Mouse (Mus musculus) c-Kit-positive CD71-positive TER-119-positive erythroid progenitor cells, embryonic 14.5 days (primary cell): Measurements from ENCODE around the gene Slc24a4.

Source experiments
- DNase-seq: peaks from one replicate; pipeline ENCODE4 v3.0.0-alpha.2; 2013; ENCODE audit warnings: low spot score

Slc24a4 gene

DNA sequence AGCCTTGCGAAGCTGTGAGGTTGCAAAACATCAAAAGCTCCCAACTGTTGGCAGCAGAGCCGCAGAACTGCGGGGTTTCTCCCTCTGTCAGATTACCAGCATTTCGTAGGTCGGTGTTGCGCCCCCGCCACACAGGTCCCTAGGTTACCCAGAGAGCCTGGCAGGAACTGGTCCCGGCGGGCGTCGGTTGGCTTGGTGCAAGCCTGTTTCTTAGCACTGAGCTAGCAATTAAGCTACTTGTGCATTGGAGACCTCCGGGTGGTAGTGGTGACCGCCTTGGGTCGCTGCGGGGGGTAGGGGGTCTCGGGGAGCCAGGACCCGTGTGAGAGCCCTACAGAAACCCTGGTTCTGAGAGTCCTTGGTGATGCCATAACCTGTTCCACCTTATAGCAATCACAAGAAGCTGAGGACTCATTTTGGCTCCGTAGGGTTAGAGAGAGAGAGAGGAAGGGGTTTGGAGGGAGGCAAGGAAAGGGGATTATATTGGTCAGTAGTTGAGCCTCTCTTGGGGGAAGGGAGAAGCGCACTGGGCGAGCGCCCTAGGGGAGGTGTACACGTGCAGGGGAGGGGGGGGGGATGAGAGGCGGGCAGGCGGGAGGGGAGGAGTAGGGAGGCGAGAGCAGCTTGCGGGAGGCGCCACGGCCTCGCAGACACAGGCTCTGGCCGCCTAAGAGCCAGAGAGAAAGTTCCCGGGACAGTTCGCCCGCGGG lies at the start of gene Slc24a4:
Gene Slc24a4, plus strand, starts transcription at position 653 of the 710 bp plus-strand sequence.
- DNase-seq, result no peak

DNA sequence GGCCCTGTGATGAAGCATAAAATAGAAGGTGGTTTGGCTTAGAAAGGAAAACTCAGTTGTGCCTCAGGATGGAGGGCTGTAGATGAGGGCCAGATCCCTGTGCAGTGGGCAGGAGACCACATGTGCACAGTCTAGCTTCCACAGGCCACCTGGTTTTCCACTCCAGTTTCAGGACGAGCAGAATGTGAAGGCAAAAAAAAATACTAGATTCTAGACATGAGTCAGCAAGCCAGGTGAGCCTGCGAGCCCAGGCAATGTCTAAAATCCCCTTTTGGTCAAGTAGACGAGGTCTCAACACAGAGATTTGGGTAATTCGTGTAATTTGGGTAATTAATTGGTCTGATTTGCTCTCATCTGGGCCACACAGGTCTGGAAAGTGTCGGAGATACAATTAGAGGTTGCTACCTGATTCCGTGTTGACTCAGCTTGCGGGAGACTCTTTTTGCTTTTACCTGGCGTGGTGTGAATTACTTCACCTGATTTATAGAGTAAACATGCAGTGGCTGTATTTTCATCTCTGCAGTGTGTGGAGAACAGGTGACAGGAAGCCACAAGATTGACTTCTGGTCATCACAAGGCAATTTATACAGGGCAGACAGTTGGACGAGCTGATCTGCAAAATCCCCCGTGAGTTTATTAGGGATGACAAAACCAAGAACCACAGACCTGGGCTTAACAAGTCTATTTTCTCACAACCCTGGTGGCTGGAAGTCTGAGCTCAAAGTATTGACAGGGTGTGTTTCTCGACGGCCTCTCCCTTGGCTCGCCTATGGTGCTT lies 45.7 kb upstream of the Slc24a4 start:
- DNase-seq, result no peak

DNA sequence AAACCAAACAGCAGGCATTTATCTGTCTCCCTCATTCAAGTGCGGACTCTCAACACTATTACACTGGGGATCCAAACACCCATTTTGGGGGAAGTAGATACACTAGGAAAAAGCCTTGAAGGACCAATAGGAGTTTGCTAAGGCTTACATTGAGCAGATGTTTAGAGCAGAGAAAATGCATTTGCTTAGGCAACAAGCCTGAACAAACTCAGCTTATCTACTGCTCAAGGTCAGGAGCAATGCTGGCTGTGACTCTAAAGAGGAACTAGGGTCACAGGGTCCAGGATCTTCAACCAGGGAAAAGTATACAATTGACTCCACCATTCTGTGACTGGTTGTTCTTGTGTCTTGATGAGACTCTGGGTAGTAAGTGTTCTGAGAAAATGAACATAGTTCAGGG lies 38.0 kb upstream of the Slc24a4 start:
- no peak for DNase-seq

DNA sequence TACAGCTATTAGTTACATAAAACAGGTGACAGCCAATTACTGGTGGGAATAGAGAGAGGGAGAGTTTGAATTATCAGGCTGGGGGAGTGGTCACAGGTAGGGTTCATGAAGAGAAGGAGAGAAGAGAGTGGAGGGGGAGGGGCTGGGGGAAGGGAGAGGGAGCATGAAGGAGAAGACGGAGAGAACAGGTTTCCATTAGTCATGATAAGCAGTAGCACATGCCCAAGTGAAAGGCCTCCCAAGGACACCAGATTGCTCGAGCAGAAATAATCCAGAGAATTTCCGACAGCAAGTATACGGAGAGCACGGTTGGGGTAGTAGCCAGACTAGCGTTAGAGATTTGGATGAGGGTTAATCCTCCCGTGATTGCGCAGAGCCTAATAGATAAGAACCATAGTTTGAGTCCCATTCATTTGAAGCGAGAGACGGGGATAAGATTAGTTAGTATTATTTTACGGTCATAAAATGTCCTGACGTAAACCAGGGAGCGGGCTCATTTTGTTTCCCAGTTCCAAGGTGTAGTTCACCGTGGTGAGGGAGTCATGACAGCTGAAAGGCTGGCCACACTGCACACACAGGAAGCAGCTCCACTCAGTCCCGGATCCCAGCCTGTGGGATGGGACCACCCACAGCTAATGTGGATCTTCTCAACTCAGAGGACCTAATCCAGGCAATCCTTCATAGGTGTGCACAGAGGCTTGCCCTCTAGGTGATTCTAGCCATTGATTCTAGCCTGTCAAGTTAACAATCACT lies 36.0 kb upstream of the Slc24a4 start:
- DNase-seq, result no peak

DNA sequence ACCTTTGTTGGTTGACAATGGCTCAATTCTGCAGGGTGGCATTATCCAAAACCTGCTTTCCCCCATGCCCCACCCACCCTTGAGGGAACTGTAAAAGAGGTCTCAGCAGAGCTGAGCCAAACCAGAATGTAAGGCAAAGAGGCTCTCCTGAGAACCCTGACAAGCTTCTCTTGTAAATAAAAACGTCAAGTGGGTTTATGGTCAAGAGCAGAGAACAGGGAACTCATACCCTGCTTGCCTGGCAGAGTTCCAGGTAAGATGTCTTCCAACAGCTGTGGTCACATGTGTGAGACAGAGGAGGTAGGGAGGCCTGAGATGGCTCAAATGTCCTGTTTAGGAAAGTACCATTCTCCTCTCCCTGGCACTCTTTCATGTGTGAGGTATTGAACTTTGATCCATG lies 22.5 kb upstream of the Slc24a4 start:
- DNase-seq, result no peak

DNA sequence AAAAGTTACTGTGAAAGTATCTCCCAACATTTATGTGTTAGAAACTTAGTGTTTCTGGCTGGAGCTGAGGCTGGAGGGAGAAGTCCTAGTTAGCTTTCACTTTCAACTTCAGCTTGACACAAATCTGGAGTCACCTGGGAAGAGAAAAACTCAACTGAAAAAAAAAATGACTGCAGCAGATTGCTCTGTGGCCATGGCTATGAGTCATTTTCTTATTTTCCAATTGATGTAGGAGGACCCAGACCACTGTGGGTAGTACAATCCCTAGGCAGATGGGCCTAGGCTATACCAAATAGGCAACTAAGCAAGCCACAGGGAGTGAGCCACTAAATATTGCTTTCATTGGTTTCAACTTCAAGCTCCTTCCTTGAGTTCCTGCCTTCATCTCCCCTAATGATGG lies 19.7 kb upstream of the Slc24a4 start:
- no peak for DNase-seq

DNA sequence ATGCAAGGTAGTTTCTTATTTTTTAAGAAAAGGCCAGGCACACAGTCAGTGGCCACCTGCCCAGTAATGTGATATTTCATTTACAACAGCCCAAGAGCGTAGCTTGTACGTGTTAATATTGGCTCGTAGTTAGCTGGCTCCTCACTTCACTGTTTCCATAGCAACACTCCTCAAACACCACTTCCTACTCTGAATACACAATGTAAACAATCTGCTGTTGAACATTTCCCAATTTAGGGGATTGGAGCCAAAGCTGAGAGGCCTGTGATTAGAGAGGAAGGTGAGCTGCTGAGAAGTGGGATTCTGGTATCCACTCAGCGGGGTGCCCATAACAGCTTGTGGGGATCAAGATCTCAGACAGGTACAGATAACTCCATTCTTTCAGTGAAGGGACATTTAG lies 16.0 kb upstream of the Slc24a4 start:
- DNase-seq, result no peak

DNA sequence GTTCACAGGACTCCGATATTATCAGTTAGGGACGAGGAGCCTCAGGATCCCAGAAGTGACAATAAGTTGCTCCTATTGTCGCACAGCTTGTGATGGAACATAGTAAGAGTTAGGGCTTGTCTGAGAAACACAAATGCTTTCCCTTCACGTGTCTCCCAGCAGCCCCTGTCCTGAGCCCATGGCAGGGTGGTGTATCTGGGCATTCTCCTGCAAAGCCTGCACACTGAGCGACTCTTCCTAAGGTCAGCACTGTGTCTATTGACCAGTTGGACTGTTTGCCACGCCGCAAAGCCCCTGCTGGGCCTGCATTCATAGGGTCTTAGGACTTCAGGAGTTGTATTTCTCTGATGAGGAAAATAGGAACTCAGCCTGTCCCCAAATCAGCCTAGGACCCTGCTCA lies 15.6 kb upstream of the Slc24a4 start:
- DNase-seq, result no peak

DNA sequence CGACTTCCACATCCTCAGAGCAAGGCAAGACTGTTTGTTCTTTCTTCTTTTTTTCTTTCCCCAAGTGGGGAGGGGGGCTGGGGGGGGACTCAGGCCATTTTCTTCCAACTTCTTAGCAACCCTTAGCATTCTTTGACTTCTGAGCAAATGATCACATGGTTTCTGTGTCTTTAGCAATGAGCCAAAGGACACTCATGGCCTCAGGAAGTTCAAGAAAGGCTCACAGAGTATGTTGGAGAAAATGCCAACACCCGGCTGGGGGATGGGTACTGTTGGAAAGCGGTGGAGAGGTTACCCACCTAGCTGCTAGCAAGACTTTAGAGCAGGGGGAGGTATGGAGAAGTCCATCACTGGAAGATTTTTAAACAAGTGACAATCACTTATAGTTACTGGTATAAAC lies 15.1 kb upstream of the Slc24a4 start:
- DNase-seq, result no peak

DNA sequence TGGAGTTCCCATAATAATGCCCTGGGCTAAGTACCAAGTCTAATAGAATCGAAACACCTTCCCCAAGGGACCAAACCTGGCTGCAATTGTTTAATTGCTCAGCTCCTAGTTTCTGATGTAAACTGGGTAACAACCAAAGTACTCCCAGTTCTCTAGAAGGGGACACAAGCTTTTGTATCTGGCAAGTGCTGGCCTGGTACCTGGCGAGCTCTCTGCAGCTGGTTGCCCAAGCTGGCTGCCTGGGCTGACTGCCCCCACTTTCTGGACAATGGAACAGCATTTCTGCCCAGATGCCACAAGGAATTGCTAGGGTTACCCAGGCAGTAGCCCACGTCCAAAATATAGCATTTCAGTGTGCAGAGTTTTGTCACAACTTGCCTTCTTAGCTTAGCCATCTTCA lies 12.0 kb upstream of the Slc24a4 start:
- no peak for DNase-seq

DNA sequence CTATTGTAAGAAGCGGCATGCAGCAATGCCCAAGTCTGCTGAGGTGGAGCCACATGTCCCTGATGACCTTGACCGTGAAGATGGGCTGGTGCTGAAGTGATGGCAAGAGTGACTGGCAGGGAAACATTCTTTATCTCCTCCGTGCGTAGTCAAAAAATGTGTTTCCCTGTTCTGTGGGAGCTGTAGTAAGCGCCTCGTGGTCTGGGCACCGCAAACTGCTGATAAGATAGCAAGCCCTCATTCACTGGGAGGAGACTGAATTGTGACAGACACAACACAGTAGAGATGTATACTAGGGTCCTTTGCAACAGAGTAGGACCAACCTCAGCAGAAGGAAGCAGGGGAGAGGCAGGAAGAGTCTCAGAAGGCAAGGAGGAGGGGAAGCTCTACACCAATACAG lies 10.5 kb upstream of the Slc24a4 start:
- DNase-seq, result no peak

DNA sequence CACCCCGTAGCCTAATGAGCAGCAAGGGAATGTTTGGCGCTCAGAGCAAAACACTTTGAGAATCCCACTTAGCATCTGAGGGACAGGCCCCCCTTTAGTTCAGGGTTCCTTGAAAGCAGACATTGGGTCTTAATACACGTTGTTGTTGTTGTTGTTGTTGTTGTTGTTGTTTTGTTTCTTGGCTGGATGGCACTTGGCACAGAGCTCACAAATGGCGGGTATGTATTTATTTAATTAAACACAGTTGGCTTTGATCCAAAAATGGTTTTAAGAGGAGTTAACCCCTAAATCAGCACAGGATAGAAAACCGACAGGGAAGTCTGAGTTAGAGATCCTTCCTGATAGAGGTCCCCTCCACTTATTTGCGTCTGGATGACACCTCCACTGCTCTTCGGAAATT lies 932 bp upstream of the Slc24a4 start:
- no peak for DNase-seq

DNA sequence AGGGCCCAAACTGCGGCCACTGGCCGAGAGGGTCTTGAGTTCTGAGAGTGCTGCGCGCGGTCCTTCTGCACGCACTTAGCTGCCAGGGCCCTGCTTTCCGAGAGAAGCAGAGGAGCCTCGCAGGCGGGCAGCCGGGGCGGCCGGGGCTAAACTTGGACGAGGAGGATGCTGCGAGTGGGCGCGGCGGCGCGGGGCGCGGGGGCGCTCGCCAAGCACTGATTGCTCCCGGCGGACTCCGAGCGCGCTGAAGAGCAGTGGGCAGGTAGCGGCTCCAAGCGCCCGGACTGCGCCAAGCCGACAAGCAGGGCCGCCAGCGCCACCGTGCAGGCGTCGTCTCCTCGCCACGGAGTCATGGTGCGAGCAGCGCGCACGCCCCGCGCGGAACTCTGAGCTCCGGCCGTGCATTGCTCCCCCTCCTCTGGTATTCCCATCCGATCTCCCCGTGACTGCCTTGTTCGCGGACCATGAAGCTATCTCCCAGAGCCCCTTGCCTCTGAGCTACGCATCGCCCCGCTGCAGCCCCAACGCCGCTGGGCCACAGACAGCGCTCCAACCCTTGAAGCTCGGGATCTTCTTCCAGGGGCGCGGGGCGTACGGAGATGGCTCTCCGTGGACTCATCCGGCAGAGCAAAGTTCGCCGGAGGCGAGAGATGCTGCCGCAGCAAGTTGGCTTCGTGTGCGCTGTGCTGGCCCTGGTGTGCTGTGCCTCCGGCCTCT lies 416 bp downstream of the Slc24a4 start:
- no peak for DNase-seq

DNA sequence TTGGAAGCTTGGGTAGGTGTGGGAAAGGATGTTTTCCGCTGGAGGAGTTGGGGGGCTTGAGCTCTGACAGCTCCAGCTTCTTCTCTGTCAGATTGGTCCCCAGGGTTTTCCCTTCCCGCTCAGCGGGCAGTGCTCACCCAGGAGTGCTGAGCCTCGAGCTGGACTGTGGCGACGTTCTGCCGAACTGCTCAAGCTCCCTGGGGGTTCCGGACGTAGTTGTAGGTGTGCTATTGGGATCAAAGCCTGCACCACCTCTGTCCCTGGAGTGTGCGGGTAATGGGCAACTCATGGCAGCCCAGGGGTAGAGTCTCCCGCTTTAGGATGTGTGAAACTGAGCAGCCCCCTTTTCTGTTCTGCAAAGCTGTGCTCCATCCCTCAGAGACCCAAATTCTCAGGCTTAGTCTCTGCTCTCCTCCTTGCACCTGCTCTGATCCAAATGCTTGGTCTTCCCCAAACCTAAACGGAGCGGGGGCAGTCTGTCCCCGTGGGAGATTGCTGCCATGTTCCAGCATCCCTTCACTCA lies 1.0 kb downstream of the Slc24a4 start:
- DNase-seq, result no peak

DNA sequence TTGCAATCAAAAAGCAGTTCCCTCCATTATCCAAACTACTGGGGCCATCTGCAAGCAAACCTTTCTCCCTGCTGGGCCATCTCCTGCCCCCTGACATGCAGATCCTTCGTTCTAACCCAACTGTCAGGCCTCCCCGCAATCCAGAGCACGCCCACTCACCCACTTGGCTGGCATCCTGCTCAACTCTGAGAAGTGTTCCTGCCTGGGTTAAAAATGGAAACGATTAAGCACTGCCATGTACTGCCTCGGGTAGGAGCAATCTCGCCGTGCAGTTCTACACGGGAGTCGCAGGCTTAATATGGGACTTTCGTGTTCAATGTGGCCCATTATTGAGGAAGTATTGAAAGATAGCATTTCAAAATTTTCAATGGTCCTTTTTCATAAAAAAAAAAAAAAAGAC lies 11.2 kb downstream of the Slc24a4 start:
- DNase-seq, result no peak

DNA sequence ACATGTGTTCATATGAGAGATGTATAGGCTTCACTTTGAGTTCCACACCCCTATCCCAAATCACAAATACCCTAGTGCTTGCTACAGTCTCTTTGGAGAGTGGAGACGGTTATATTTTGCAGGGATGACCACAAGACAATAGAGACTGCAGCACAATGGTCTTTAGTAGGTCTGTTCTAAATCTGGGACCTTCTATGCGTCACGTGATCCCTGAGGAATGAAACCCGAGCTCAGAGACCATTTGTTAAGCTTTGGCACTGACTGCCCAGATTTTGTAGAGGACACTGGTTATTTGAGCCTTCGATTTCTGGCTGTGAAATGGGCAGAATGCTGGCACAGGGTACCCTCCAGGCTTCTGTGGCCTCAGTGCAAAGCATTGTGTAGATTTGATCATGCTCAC lies 12.8 kb downstream of the Slc24a4 start:
- DNase-seq, result no peak

DNA sequence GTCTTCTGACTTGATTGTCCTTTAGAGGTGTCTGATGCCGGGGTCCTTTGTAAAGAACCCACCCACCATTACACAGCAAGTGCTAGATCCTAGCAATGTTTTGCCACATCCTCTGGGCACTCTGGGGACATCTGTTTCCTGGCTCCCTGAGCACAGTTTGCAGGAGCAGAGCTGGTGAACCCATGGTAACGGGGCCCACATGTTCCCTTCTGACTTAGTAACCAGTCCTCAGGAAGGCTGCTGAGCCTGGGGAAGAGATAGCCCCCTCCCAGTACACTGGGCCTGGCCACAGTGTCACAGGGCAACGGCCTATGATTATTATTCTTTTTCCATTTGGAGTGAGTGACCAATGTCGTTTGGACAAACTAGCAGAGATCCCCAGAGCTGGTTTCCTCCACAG lies 19.1 kb downstream of the Slc24a4 start:
- no peak for DNase-seq

DNA sequence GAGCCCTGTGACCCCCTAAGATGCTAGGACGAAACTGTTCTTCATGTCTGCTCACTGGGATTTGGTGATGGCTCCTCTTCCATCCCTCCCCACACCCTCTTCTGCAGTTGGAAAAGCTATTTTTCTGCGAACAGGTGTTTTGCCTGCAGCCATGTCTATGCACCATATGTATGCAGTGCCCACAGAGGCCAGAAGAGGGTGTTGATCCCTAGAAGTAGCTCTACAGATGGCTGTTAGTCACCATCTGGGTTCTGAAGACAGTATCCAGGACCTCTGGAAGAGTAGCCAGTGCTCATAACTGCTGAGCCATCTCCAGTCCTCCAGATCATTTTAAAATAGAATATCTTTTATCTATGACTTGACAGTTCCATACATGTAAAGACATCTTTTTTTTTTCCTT lies 20.2 kb downstream of the Slc24a4 start:
- DNase-seq, result no peak

DNA sequence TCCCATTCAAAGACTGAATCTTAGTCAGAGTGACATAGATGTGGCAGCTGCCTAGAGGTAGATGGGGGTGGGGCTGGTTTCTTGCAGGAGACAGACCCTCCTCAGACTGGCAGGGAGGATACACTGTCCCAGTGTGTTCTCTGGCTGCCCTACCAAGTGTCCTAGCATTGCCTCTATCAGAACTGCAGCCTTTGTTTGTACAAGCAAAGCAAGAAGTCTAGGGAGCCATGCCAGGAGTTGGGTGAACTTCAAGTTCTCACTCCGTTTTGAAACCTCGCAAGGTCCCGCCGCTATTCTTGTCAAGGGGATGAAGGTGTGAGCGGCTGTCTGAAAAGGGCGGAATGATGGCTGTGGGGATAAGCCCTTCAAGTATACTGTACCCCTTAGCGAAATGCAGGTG lies 22.7 kb downstream of the Slc24a4 start:
- DNase-seq, result no peak

DNA sequence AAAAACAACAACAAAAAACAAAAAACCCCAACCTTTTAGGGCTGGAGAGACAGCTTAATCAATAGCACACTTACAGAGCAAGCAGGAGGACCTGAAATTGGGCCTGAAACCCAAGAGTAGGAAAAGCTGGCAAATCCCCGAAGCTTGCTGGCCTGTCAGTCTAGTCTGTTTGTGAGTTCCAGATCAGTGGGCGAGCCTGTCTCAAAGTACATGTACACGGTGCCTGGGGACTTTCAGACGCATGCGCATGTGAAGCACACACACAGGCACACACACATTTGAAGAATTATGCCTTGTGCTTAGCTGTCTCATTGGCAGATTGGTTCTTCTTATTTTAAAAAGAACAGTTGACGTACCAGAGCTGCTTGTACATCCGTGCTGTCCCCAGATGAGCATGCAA lies 25.3 kb downstream of the Slc24a4 start:
- DNase-seq, result no peak

DNA sequence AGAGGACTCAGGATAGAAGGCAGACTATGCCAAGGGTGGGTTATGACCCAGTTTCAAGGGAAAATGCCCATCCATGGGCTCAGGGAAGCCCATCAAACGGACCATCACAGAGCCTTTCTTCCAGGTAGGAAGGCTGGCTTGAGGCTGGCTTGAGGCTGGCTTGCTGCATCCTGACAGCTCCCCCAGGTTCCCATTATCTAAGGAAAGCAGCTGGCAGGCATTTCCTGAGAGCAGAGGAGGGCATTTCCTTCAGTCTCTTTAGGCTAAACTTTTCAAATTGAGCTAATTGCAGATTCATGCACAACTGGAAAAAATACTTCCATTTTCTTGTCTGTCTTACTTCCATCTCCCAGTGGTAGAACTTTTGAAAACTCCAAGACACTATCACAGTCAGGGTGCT lies 26.3 kb downstream of the Slc24a4 start:
- DNase-seq, result no peak

DNA sequence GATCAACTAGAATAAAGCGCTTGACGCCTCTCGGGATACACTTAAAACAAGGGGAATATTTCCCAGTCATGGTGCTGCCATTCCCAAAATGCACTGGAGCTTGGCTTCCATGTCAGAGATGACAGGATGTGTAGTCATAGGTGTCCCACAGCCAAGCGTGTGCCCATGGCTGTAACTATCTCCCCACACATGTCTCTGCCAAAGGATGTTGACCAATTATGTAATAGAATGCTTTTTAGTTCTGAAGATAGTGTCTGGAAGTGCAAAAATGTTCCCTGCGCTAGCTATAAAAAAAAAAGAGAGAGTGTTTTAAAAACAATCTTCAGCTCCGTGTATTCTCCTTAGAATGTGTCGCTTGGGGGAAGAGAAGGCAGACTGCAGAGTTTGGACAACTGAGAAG lies 36.1 kb downstream of the Slc24a4 start:
- no peak for DNase-seq
